Mouse (Mus musculus) spleen, adult 2 months (tissue): ENCODE measurements around the gene Myh6.

Experiments used
- CTCF ChIP-seq: fragments of 200-500 bp; IDR thresholded peaks from 2 replicates; pipeline ENCODE4 v1.5.1; 2011; ENCODE audit warnings: mild to moderate bottlenecking, inconsistent platforms; ENCODE audit not compliant: insufficient read depth, insufficient read length, insufficient replicate concordance; ENCODE audit errors: extremely low read depth
- POLR2A ChIP-seq: fragments of 200-500 bp; IDR thresholded peaks from 2 replicates; pipeline ENCODE4 v1.6.1; 2011; ENCODE audit warnings: low read depth, low read length, inconsistent platforms

DNA sequence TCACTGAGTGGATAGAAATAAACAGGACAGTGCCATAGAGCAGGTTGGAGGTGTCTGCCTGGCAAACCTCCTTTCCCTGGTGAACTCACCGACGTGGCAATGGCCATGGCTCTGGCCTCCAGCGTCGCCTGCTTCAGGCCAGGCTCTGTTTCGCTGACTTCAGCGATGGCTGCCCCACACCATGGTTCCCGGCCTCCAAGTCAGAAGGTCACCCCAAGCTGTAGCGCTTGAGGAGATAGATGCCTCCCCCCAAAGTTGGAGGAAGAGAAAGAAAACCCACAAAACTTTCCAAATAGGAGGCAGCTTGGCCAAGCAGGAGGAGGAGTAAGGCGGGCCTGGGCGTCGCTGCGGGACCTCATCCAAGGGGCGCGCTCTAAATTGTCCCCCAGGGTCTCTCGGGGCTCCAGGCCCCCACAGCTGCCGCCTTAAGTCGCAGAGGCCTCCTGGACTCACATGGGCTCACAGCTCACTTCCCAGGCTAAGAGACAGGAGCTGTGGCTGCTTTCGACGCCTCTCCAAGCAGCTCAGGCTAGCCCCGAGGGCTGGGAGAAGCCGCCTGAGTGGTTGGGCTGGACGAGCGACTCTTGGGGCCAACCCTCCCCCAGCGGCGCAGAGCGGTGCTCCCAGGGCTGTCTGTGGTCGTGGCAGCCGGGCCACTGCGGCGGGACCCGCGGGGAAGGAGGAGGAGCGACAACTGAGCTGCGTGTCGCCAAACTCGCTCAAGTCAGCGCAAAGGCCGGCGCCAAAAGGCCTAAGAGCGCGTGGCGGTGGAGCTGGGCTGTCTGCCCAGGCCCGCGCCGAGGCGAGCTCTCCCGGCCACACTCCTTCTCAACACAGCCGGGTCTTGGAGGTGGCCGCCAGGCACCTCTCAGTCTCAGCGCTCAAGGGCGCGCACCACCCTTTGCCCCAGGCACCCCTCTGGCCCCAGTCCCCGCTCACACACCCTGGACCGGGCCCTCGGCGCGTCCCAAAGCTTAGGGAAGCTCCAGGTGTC is 41.1 kb downstream of the Myh6 start, which contains the start of gene Efs:
- no peak for TF ChIP-seq CTCF
- TF ChIP-seq POLR2A, result no peak
